Mouse (Mus musculus) small intestine, adult 2 months (tissue): ENCODE results near the gene Shox2.

Experiments
- CTCF ChIP-seq: fragments of 200-500 bp; IDR thresholded peaks from 2 replicates; pipeline ENCODE4 v1.5.1; 2012; ENCODE audit warnings: low read depth, mild to moderate bottlenecking, control low read depth, inconsistent platforms, low read length, moderate library complexity, mixed read lengths; ENCODE audit not compliant: insufficient replicate concordance, insufficient read length; ENCODE audit errors: extremely low read depth
- POLR2A ChIP-seq: fragments of 200-500 bp; IDR thresholded peaks from 2 replicates; pipeline ENCODE4 v1.6.1; 2012; ENCODE audit warnings: low read depth, mild to moderate bottlenecking, control low read depth, inconsistent platforms, low read length, moderate library complexity

GRCm38 (mm10) chr3:66964884-66965283, 16.7 kb downstream of the Shox2 start:
- TF ChIP-seq POLR2A = no peak
- TF ChIP-seq CTCF = no peak
